Mouse (Mus musculus): ENCODE measurements around the gene Ostn. TPM values are rescaled to one million over a fixed set of nuclear protein-coding genes. Genes with fewer than 3 reads are reported as not detected.

The Ostn gene
- total and polyA plus RNA-seq, 2 experiments from 2014 or later = not detected

GRCm38 (mm10) chr16:27387634-27388611 is 80.6 kb downstream of the Ostn start:
- Histone ChIP-seq H3K36me3 (ENCODE audit: insufficient read depth, low read length) (no peaks in the 10 kb centered on the region), H3K4me1 (ENCODE audit: insufficient read depth, low read length) (peaks cover 11% of the 10 kb centered on the region; the same call in 1 of the 2 replicates), H3K9ac (replicated peaks; ENCODE audit: low read length, poor library complexity, severe bottlenecking) (peak overlapping the region; percentile 98; the same call in 1 of the 2 replicates), H3K27ac (ENCODE audit: low read depth, low read length) (peak overlapping the region; percentile 98), H3K4me3 (ENCODE audit: low read depth, low read length) (peak overlapping the region; percentile 76), H3K9me3 (ENCODE audit: low read length) (no peaks in the 10 kb centered on the region), H3K27me3 (ENCODE audit: insufficient read depth, low read length) (no peaks in the 10 kb centered on the region), H3K4me2 (ENCODE audit: low read depth, low read length, poor library complexity, severe bottlenecking) (peak overlapping the region; percentile 59)
- ATAC-seq (ENCODE audit: low FRiP score) (no peak), DNase-seq (ENCODE audit: low spot score) (no peak)
- no peak for TF ChIP-seq CTCF (IDR thresholded peaks at IDR 0.05)
- 38% methylated on average over 12 of the region's 12 CpGs for WGBS

GRCm38 (mm10) chr16:27388761-27389451 is 81.6 kb downstream of the Ostn start, which contains the start of gene Ccdc50:
TSS of gene Ccdc50 (plus strand) at chr16:27388869.
- H3K4me3 ChIP-seq (ENCODE audit: low read depth, low read length) = peak within 1 kb of the TSS; percentile 76
- peak within 1 kb of the TSS; percentile 98 for H3K27ac ChIP-seq (ENCODE audit: low read depth, low read length)
- H3K36me3 ChIP-seq (ENCODE audit: insufficient read depth, low read length) = no peaks in the 10 kb centered on the region
- no peak for TF ChIP-seq CTCF (IDR thresholded peaks at IDR 0.05)
- ATAC-seq (ENCODE audit: low FRiP score) (peak; percentile 94), DNase-seq (ENCODE audit: low spot score) (peak; percentile 80)
- H3K4me1 ChIP-seq (ENCODE audit: insufficient read depth, low read length) = peaks cover 11% of the 10 kb centered on the region; the same call in 1 of the 2 replicates
- H3K27me3 ChIP-seq (ENCODE audit: insufficient read depth, low read length) = no peaks in the 10 kb centered on the region
- peak within 1 kb of the TSS; percentile 98 for H3K9ac ChIP-seq (replicated peaks; ENCODE audit: low read length, poor library complexity, severe bottlenecking)
- H3K4me2 ChIP-seq (ENCODE audit: low read depth, low read length, poor library complexity, severe bottlenecking) = peak within 1 kb of the TSS; percentile 59
- H3K9me3 ChIP-seq (ENCODE audit: low read length) = no peaks in the 10 kb centered on the region
- WGBS = under 1% methylated on average over 49 of the region's 69 CpGs

- DNase-seq (ENCODE audit: low spot score) (peak; percentile 28), ATAC-seq (ENCODE audit: low FRiP score) (peak; percentile 36; the same call in 1 of the 2 replicates)
- WGBS = 14% methylated on average over 7 of the region's 7 CpGs
- peak overlapping the region; percentile 76 for H3K4me3 ChIP-seq (ENCODE audit: low read depth, low read length)
- H3K36me3 ChIP-seq (ENCODE audit: insufficient read depth, low read length) = no peaks in the 10 kb centered on the region
- no peaks in the 10 kb centered on the region for H3K27me3 ChIP-seq (ENCODE audit: insufficient read depth, low read length)
- peak overlapping the region; percentile 98 for H3K27ac ChIP-seq (ENCODE audit: low read depth, low read length)
- no peaks in the 10 kb centered on the region for H3K9me3 ChIP-seq (ENCODE audit: low read length)
- H3K4me2 ChIP-seq (ENCODE audit: low read depth, low read length, poor library complexity, severe bottlenecking) = peak overlapping the region; percentile 59
- H3K9ac ChIP-seq (replicated peaks; ENCODE audit: low read length, poor library complexity, severe bottlenecking) = peak overlapping the region; percentile 98
- TF ChIP-seq CTCF (IDR thresholded peaks at IDR 0.05) = no peak
- peaks cover 11% of the 10 kb centered on the region; the same call in 1 of the 2 replicates for H3K4me1 ChIP-seq (ENCODE audit: insufficient read depth, low read length)
Observed at GRCm38 (mm10) chr16:27389534-27390282, 82.4 kb downstream of the Ostn start.

- DNase-seq (ENCODE audit: low spot score) (no peak), ATAC-seq (ENCODE audit: low FRiP score) (no peak)
- peak overlapping the region; percentile 76 for H3K4me3 ChIP-seq (ENCODE audit: low read depth, low read length)
- 0 out of 2 replicates have a peak overlapping the region, but pooled peaks have one; percentile 98 for H3K9ac ChIP-seq (replicated peaks; ENCODE audit: low read length, poor library complexity, severe bottlenecking)
- no peaks in the 10 kb centered on the region for H3K27me3 ChIP-seq (ENCODE audit: insufficient read depth, low read length)
- H3K4me1 ChIP-seq (ENCODE audit: insufficient read depth, low read length) = peaks cover 11% of the 10 kb centered on the region; the same call in 1 of the 2 replicates
- H3K9me3 ChIP-seq (ENCODE audit: low read length) = no peaks in the 10 kb centered on the region
- H3K4me2 ChIP-seq (ENCODE audit: low read depth, low read length, poor library complexity, severe bottlenecking) = peak overlapping the region; percentile 59
- TF ChIP-seq CTCF (IDR thresholded peaks at IDR 0.05) = no peak
- H3K36me3 ChIP-seq (ENCODE audit: insufficient read depth, low read length) = no peaks in the 10 kb centered on the region
- no peak overlapping the region for H3K27ac ChIP-seq (ENCODE audit: low read depth, low read length)
- WGBS = 89% methylated on average over 4 of the region's 4 CpGs
Observed at GRCm38 (mm10) chr16:27390306-27390705, 83.0 kb downstream of the Ostn start.

GRCm38 (mm10) chr16:27391845-27392244 is 84.6 kb downstream of the Ostn start:
- DNase-seq (ENCODE audit: low spot score) = no peak
- H3K4me3 ChIP-seq (ENCODE audit: low read depth, low read length) = no peak overlapping the region
- no peak overlapping the region for H3K9ac ChIP-seq (replicated peaks; ENCODE audit: low read length, poor library complexity, severe bottlenecking)
- no peaks in the 10 kb centered on the region for H3K27me3 ChIP-seq (ENCODE audit: insufficient read depth, low read length)
- 87% methylated on average over 2 of the region's 2 CpGs for WGBS
- H3K4me1 ChIP-seq (ENCODE audit: insufficient read depth, low read length) = peaks cover 11% of the 10 kb centered on the region; the same call in 1 of the 2 replicates
- H3K9me3 ChIP-seq (ENCODE audit: low read length) = no peaks in the 10 kb centered on the region
- no peak for TF ChIP-seq CTCF (IDR thresholded peaks at IDR 0.05)
- no peaks in the 10 kb centered on the region for H3K36me3 ChIP-seq (ENCODE audit: insufficient read depth, low read length)
- no peak overlapping the region for H3K27ac ChIP-seq (ENCODE audit: low read depth, low read length)
- ATAC-seq (ENCODE audit: low FRiP score) = no peak
- H3K4me2 ChIP-seq (ENCODE audit: low read depth, low read length, poor library complexity, severe bottlenecking) = no peak overlapping the region
